Mouse (Mus musculus): ENCODE measurements around the gene Tnf. TPM values are rescaled to one million over a fixed set of nuclear protein-coding genes. Genes with fewer than 3 reads are reported as not detected.

Gene Tnf
- total and polyA plus RNA-seq, 3 experiments: 18.8 to 25.2 (median 20.8) TPM

DNA sequence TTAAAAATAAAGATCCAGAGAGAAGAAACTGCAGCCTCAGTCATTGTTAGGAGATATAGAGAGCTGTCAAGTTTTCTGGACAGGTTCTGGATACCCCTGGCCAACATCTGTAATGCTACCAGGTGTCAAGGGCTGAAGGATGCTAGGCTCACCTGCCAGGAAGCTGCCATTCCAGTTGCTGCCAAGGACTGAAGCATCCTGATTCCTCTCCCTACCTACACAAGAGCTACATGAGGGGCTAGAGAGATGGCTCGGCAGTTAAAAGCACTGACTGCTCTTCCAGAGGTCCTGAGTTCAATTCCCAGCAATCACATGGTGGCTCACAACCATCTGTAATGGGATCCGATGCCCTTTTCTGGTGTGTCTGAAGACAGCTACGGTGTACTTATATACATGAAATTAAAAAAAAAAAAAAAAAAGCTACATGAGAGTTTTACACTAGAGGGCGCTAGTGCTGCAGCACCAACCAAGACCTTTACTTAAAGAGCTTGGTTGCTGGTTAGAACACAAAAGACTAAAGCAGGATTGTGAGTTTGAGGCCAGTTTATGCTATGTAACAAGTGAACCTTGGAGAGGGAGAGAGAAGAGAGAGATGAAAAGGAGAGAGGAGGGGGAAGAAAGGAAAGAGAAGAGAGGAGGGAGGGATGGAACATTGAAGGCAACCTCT lies 33.1 kb downstream of the Tnf start:
- Histone ChIP-seq H3K4me2 (ENCODE audit: insufficient read depth, low read depth, poor library complexity, severe bottlenecking) (no peak overlapping the region), H3K27ac (ENCODE audit: insufficient read depth, low read depth) (no peak overlapping the region), H3K9me3 (replicated peaks; ENCODE audit: low read length) (no peaks in the 10 kb centered on the region), H3K9ac (ENCODE audit: insufficient read depth, low read depth) (no peak overlapping the region), H3K27me3 (replicated peaks) (no peaks in the 10 kb centered on the region), H3K79me2 (replicated peaks; ENCODE audit: control insufficient read depth, extremely low read depth, insufficient read depth, poor library complexity, severe bottlenecking) (peaks cover 15% of the 10 kb centered on the region), H3K36me3 (replicated peaks in 1 of 2; ENCODE audit: control insufficient read depth in 1 of 2, insufficient read depth in 1 of 2, low read length in 1 of 2) (peaks cover 0 to 5% of the 10 kb centered on the region in 2 experiments), H3K4me3 (replicated peaks in 1 of 3; ENCODE audit: low read depth in 2 of 3, low read length in 2 of 3, poor library complexity in 1 of 3) (no peak overlapping the region), H3K4me1 (ENCODE audit: control insufficient read depth in 1 of 2, insufficient read depth in 2 of 2) (peaks cover 11 to 44% of the 10 kb centered on the region in 2 experiments)
- in situ Hi-C loops (cut with MboI; ENCODE audit: low pct_ligation_motif_present, low pct_unique_long_range_greater_than_20kb, low sequenced_read_pairs): no loop called here
- peak; percentile 41 to 82; a peak in 2 of 4 replicates for TF ChIP-seq CTCF (conservative IDR thresholded peaks at IDR 0.05 in 1 of 2, IDR thresholded peaks at IDR 0.05 in 1 of 2; ENCODE audit: low read depth in 2 of 2, low read length in 2 of 2)
- TF ChIP-seq POLR2AphosphoS2 (IDR thresholded peaks at IDR 0.05; ENCODE audit: low read depth, low read length): no peak
- no peak for TF ChIP-seq JUND (conservative IDR thresholded peaks at IDR 0.05; ENCODE audit: low read depth, low read length)
- TF ChIP-seq E2F4 (IDR thresholded peaks at IDR 0.05; ENCODE audit: insufficient replicate concordance, low read depth, low read length): no peak
- TF ChIP-seq MAZ (IDR thresholded peaks at IDR 0.05; ENCODE audit: low read depth, low read length): no peak
- TF ChIP-seq ZKSCAN1 (IDR thresholded peaks at IDR 0.05; ENCODE audit: borderline replicate concordance, low read depth, low read length): no peak
- no peak for TF ChIP-seq MYC (IDR thresholded peaks at IDR 0.05; ENCODE audit: low read depth, low read length)
- TF ChIP-seq SMC3 (IDR thresholded peaks at IDR 0.05; ENCODE audit: low read depth, low read length): peak; percentile 84
- TF ChIP-seq POLR2A (IDR thresholded peaks at IDR 0.05; ENCODE audit: low read depth, low read length): no peak
- TF ChIP-seq ETS1 (conservative IDR thresholded peaks at IDR 0.05; ENCODE audit: low read depth, low read length): no peak
- TF ChIP-seq ZC3H11A (IDR thresholded peaks at IDR 0.05; ENCODE audit: low read depth, low read length): peak; percentile 57; the same call in 1 of the 2 replicates
- TF ChIP-seq IRF4 (IDR thresholded peaks at IDR 0.05; ENCODE audit: low read depth, low read length): no peak
- no peak for TF ChIP-seq NRF1 (IDR thresholded peaks at IDR 0.05; ENCODE audit: low read depth, low read length)
- TF ChIP-seq PAX5 (IDR thresholded peaks at IDR 0.05; ENCODE audit: low read length): no peak
- TF ChIP-seq SIN3A (IDR thresholded peaks at IDR 0.05; ENCODE audit: low read length): no peak
- TF ChIP-seq ZNF384 (IDR thresholded peaks at IDR 0.05; ENCODE audit: low read depth, low read length): peak; percentile 97
- TF ChIP-seq JUN (IDR thresholded peaks at IDR 0.05; ENCODE audit: insufficient read depth, low read depth, low read length): no peak
- TF ChIP-seq MXI1 (IDR thresholded peaks at IDR 0.05; ENCODE audit: low read depth, low read length): no peak
- peak; percentile 81 for TF ChIP-seq RAD21 (IDR thresholded peaks at IDR 0.05; ENCODE audit: low read depth, low read length)
- no peak for TF ChIP-seq NELFE (IDR thresholded peaks at IDR 0.05; ENCODE audit: low read depth, low read length)
- no peak for TF ChIP-seq CHD2 (IDR thresholded peaks at IDR 0.05; ENCODE audit: low read length)
- no peak for TF ChIP-seq TBP (conservative IDR thresholded peaks at IDR 0.05; ENCODE audit: low read depth, low read length)
- DNase-seq (ENCODE audit: extremely low read depth): peak; percentile 76
- dilution Hi-C loops (cut with MboI; ENCODE audit: extremely low pct_ligation_motif_present, extremely low pct_unique_long_range_greater_than_20kb, low sequenced_read_pairs): no loop called here

Measured in CH12.LX (cell line).